Mouse (Mus musculus) olfactory bulb, adult 2 months (tissue): ENCODE results near the gene Ralgps2.
A peak's percentile ranks its signal among the peaks of the same experiment; 100 is the strongest.

Experiments
- CTCF ChIP-seq: fragments of 200-500 bp; IDR thresholded peaks from 2 replicates; pipeline ENCODE4 v1.5.1; 2012; ENCODE audit warnings: low read depth, mild to moderate bottlenecking, low read length, moderate library complexity; ENCODE audit not compliant: insufficient read depth
- POLR2A ChIP-seq: fragments of 200-500 bp; IDR thresholded peaks from 2 replicates; pipeline ENCODE4 v1.6.1; 2012; ENCODE audit warnings: mild to moderate bottlenecking, low read depth, low read length, moderate library complexity; ENCODE audit not compliant: insufficient read depth

DNA sequence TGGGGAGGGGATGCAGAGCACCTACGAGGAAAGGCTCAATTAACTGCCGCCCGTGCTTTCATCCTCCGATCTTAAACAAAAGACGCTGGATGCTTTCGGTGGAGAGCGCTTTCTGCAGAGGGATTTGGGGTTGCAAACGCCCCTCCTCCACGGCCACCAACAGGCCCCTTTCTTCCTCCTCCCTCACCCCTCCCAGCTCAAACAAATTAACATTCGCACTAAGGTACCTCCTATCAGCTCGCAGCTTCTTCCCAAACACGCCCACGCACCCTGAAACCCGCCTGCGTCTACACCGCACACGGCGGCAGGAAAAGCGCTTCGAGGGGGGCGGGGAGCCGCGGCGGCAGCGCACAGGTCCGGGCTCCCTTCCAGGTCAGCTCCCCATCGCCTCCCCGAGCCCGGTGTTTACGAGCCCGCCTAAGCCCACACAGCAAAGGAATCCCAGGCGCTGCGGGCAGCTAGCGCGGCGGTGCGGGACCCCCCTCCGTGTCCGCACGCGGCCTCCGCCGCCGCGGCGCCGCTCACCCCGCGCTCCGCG is 652 bp downstream of the Ralgps2 start:
- TF ChIP-seq CTCF (no peak), POLR2A (0 out of 2 replicates have a peak, but pooled peaks have one; percentile 13)
